Mouse (Mus musculus): Measurements from ENCODE around the gene Gsta4.
"Not testable (repeated sequence)": the region's sequence is repeated elsewhere in the genome, so short reads cannot be mapped to it uniquely, and the experiment has no call there.

Gene Gsta4

DNA sequence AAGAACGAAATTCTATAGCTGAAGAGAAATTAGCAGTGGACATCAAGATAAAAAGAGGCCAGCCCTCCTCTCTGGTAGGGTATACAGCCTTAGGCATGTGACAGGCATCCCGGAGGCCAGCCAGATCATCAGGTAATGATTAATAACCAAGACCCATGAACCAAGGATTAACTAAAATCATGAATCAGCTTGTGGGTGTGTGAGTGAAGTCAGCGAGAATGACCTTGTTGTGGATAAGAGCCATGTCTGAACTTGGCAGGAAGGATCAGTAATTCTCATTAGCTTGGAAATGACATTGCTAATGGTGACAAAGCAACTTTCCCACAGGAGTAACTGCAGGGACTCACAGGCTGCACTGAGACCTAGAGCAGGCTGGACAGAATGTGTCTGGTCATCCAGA is 47.1 kb downstream of the Gsta4 start:
- in situ Hi-C loops (cut with MseI, MboI) = not testable (repeated sequence)

GRCm38 (mm10) chr9:78230461-78230860 is 47.9 kb downstream of the Gsta4 start, which contains the start of gene Gsta1:
Gene Gsta1 (plus strand): TSS chr9:78230656.
- in situ Hi-C loops (cut with MseI, MboI) = not testable (repeated sequence)

DNA sequence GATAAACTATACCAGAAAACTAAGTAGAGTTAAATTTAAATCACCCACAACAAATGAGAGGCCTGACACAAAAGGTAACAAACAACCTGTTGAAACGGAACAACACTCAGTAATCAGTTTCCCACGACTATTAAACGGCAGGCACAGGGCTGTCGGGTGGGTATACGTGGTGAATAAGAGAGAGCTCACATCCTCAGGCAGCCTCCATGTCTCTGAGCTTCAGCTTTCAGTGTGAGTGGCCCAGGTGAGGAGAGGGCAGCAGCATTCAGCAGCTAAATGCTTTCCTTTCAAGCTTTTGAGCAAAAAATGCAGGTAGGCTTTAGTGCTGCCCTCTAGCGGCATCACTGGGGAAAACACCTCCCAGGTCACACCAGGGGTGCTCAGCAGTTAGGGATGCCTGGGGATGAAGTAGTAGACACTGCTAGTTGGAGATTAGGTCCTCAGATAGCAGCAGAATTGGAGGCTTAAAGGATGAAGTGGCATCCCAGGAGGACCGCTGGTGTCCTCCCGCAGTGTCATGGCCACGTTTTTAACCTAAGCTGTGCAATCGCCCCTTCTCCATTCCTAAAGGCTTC is 50.6 kb downstream of the Gsta4 start:
- in situ Hi-C loops (cut with MseI, MboI) = not testable (repeated sequence)

DNA sequence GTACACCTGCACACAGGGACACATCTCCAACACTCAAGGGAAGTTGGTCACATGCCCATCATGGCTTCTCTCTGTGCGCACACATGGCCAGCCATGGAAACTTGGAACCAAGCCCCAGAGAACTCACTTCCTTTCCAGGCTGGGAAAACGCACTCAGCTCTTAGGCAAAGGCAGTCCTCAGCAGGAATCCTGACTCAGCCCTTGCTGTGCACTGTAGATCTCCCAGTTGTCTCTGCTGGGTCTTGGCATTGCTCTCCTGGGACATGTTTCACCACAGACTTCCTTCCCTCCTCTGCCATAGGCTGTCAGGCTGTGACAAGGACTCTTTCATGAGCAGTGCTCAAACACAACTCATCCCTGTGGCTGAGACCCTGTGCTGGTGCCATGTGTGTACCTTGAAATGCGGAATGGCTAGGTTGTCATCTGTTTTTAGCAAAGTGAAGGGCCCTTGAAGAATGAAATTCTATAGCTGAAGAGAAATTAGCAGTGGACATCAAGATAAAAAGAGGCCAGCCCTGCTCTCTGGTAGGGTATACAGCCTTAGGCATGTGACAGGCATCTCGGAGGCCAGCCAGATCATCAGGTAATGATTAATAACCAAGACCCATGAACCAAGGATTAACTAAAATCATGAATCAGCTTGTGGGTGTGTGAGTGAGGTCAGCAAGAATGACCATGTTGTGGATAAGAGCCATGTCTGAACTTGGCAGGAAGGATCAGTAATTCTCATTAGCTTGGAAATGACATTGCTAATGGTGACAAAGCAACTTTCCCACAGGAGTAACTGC is 73.3 kb downstream of the Gsta4 start:
- in situ Hi-C loops (cut with MseI, MboI) = not testable (repeated sequence)

GRCm38 (mm10) chr9:78256914-78257313 is 74.3 kb downstream of the Gsta4 start, which contains the start of gene Gm3776:
Gene Gm3776 (plus strand): TSS chr9:78257129.
- in situ Hi-C loops (cut with MseI, MboI) = not testable (repeated sequence)
